Mouse (Mus musculus) forebrain, embryonic 15.5 days (tissue): ENCODE measurements at regions not wholly inside any gene's neighbourhood (a gene's known extent, or its start where the extent isn't known, plus 50 kb on each side); places are given as distances from the start of the nearest gene placed in this dataset.

Experiments used
- ATAC-seq: fragments of 200-750 bp; cut with Nextera tagmentation; replicated peaks from 2 replicates; pipeline ENCODE4 v1.8.0; 2017; ENCODE audit warnings: mild to moderate bottlenecking, moderate TSS enrichment, moderate library complexity
- H3K27ac ChIP-seq: fragments of 300-500 bp; sonication (generic); replicated peaks from 2 replicates; pipeline ENCODE4 v1.5.1; 2015; ENCODE audit warnings: mild to moderate bottlenecking, inconsistent platforms
- H3K27me3 ChIP-seq: fragments of 300-500 bp; sonication (generic); 2 replicates; pipeline ENCODE4 v1.6.1; 2015; ENCODE audit warnings: inconsistent platforms
- H3K36me3 ChIP-seq: fragments of 300-500 bp; sonication (generic); 2 replicates; pipeline ENCODE4 v1.6.1; 2015; ENCODE audit warnings: mild to moderate bottlenecking, inconsistent platforms
- H3K4me1 ChIP-seq: fragments of 300-500 bp; sonication (generic); 2 replicates; pipeline ENCODE4 v1.6.1; 2015; ENCODE audit warnings: inconsistent platforms
- H3K4me2 ChIP-seq: fragments of 300-500 bp; sonication (generic); replicated peaks from 2 replicates; pipeline ENCODE4 v1.6.1; 2015; ENCODE audit warnings: mild to moderate bottlenecking, inconsistent platforms
- H3K4me3 ChIP-seq: fragments of 300-500 bp; sonication (generic); 2 replicates; pipeline ENCODE4 v1.5.1; 2015; ENCODE audit warnings: mild to moderate bottlenecking, inconsistent platforms
- H3K9ac ChIP-seq: fragments of 300-500 bp; sonication (generic); replicated peaks from 2 replicates; pipeline ENCODE4 v1.6.1; 2015; ENCODE audit warnings: mild to moderate bottlenecking, inconsistent platforms
- H3K9me3 ChIP-seq: fragments of 300-500 bp; sonication (generic); 2 replicates; pipeline ENCODE4 v1.6.1; 2016; ENCODE audit warnings: inconsistent platforms
- WGBS: fragments of 180-500 bp; shearing (Covaris S2); methylation state at CpG from one replicate; pipeline ENCODE4 v1.1.7; 2015; ENCODE audit warnings: mixed read lengths; 5-methylcytosine and 5-hydroxymethylcytosine counted together

GRCm38 (mm10) chr16:30137812-30138211 lies 73.6 kb downstream of the Hes1 start:
- Histone ChIP-seq H3K27ac (no peak overlapping the region), H3K9ac (no peak overlapping the region), H3K9me3 (no peaks in the 10 kb centered on the region), H3K4me2 (no peak overlapping the region), H3K4me1 (no peaks in the 10 kb centered on the region), H3K4me3 (no peak overlapping the region), H3K36me3 (no peaks in the 10 kb centered on the region), H3K27me3 (peaks cover 21% of the 10 kb centered on the region; the same call in 1 of the 2 replicates)
- WGBS: 87% methylated on average over 1 of the region's 1 CpGs
- ATAC-seq: no peak

- Histone ChIP-seq H3K9ac (0 out of 2 replicates have a peak overlapping the region, but pooled peaks have one; percentile 8), H3K4me3 (no peak overlapping the region), H3K4me1 (peaks cover 14% of the 10 kb centered on the region), H3K9me3 (no peaks in the 10 kb centered on the region), H3K36me3 (no peaks in the 10 kb centered on the region), H3K27me3 (no peaks in the 10 kb centered on the region), H3K4me2 (peak overlapping the region; percentile 38), H3K27ac (no peak overlapping the region)
- 14% methylated on average over 13 of the region's 13 CpGs for WGBS
- ATAC-seq: 0 out of 2 replicates have a peak, but pooled peaks have one; percentile 17
Measured at GRCm38 (mm10) chr16:30144818-30145464, 80.8 kb downstream of the Hes1 start.

GRCm38 (mm10) chr16:30145465-30146207 lies 81.5 kb downstream of the Hes1 start:
- peak overlapping the region; percentile 16; the same call in 1 of the 2 replicates for H3K4me3 ChIP-seq
- H3K27me3 ChIP-seq: no peaks in the 10 kb centered on the region
- peak overlapping the region; percentile 38 for H3K4me2 ChIP-seq
- H3K9me3 ChIP-seq: no peaks in the 10 kb centered on the region
- peak; percentile 66 for ATAC-seq
- WGBS: 14% methylated on average over 16 of the region's 16 CpGs
- H3K9ac ChIP-seq: 0 out of 2 replicates have a peak overlapping the region, but pooled peaks have one; percentile 8
- H3K36me3 ChIP-seq: no peaks in the 10 kb centered on the region
- peaks cover 14% of the 10 kb centered on the region for H3K4me1 ChIP-seq
- no peak overlapping the region for H3K27ac ChIP-seq

- no peak overlapping the region for H3K27ac ChIP-seq
- H3K9ac ChIP-seq: no peak overlapping the region
- H3K36me3 ChIP-seq: no peaks in the 10 kb centered on the region
- 35% methylated on average over 1 of the region's 1 CpGs for WGBS
- no peaks in the 10 kb centered on the region for H3K27me3 ChIP-seq
- no peak overlapping the region for H3K4me2 ChIP-seq
- H3K9me3 ChIP-seq: no peaks in the 10 kb centered on the region
- no peak overlapping the region for H3K4me3 ChIP-seq
- peaks cover 14% of the 10 kb centered on the region for H3K4me1 ChIP-seq
- peak; percentile 7; the same call in 1 of the 2 replicates for ATAC-seq
Measured at GRCm38 (mm10) chr16:30146208-30146525, 82.0 kb downstream of the Hes1 start.

- no peak for ATAC-seq
- Histone ChIP-seq H3K36me3 (no peaks in the 10 kb centered on the region), H3K9me3 (no peaks in the 10 kb centered on the region), H3K4me1 (peaks cover 14% of the 10 kb centered on the region), H3K9ac (no peak overlapping the region), H3K4me2 (no peak overlapping the region), H3K27ac (no peak overlapping the region), H3K4me3 (no peak overlapping the region), H3K27me3 (no peaks in the 10 kb centered on the region)
- WGBS: 82% methylated on average over 4 of the region's 4 CpGs
Measured at GRCm38 (mm10) chr16:30147296-30147695, 83.1 kb downstream of the Hes1 start.

GRCm38 (mm10) chr16:30151104-30151503 lies 86.9 kb downstream of the Hes1 start:
- WGBS: 52% methylated on average over 3 of the region's 3 CpGs
- no peaks in the 10 kb centered on the region for H3K36me3 ChIP-seq
- H3K27ac ChIP-seq: no peak overlapping the region
- H3K4me1 ChIP-seq: peaks cover 12% of the 10 kb centered on the region
- H3K9me3 ChIP-seq: no peaks in the 10 kb centered on the region
- no peak overlapping the region for H3K9ac ChIP-seq
- no peak for ATAC-seq
- no peaks in the 10 kb centered on the region for H3K27me3 ChIP-seq
- no peak overlapping the region for H3K4me2 ChIP-seq
- no peak overlapping the region for H3K4me3 ChIP-seq

- Histone ChIP-seq H3K4me3 (no peak overlapping the region), H3K4me1 (peaks cover 16% of the 10 kb centered on the region), H3K4me2 (no peak overlapping the region), H3K36me3 (no peaks in the 10 kb centered on the region), H3K27me3 (0 out of 2 replicates have a peak, but pooled peaks cover 2% of the 10 kb centered on the region), H3K9ac (no peak overlapping the region), H3K27ac (0 out of 2 replicates have a peak overlapping the region, but pooled peaks have one; percentile 56), H3K9me3 (no peaks in the 10 kb centered on the region)
- ATAC-seq: peak; percentile 36; the same call in 1 of the 2 replicates
- WGBS: 35% methylated on average over 6 of the region's 6 CpGs
Measured at GRCm38 (mm10) chr16:30155070-30155469, 90.9 kb downstream of the Hes1 start.

GRCm38 (mm10) chr16:30155486-30156246 lies 91.5 kb downstream of the Hes1 start:
- Histone ChIP-seq H3K9me3 (no peaks in the 10 kb centered on the region), H3K27ac (peak overlapping the region; percentile 56; the same call in 1 of the 2 replicates), H3K9ac (no peak overlapping the region), H3K36me3 (no peaks in the 10 kb centered on the region), H3K4me3 (no peak overlapping the region), H3K4me2 (no peak overlapping the region), H3K27me3 (0 out of 2 replicates have a peak, but pooled peaks cover 2% of the 10 kb centered on the region), H3K4me1 (peaks cover 16% of the 10 kb centered on the region)
- WGBS: 15% methylated on average over 6 of the region's 6 CpGs
- peak; percentile 91 for ATAC-seq

- H3K27me3 ChIP-seq: 0 out of 2 replicates have a peak, but pooled peaks cover 2% of the 10 kb centered on the region
- no peak for ATAC-seq
- 68% methylated on average over 9 of the region's 9 CpGs for WGBS
- H3K4me1 ChIP-seq: peaks cover 16% of the 10 kb centered on the region
- no peaks in the 10 kb centered on the region for H3K9me3 ChIP-seq
- no peaks in the 10 kb centered on the region for H3K36me3 ChIP-seq
- H3K4me3 ChIP-seq: no peak overlapping the region
- H3K4me2 ChIP-seq: no peak overlapping the region
- H3K27ac ChIP-seq: no peak overlapping the region
- no peak overlapping the region for H3K9ac ChIP-seq
Measured at GRCm38 (mm10) chr16:30158184-30158583, 94.0 kb downstream of the Hes1 start.

GRCm38 (mm10) chr16:30160399-30160798 lies 96.2 kb downstream of the Hes1 start:
- Histone ChIP-seq H3K27ac (no peak overlapping the region), H3K36me3 (no peaks in the 10 kb centered on the region), H3K9me3 (no peaks in the 10 kb centered on the region), H3K4me2 (no peak overlapping the region), H3K4me1 (peaks cover 11% of the 10 kb centered on the region), H3K27me3 (0 out of 2 replicates have a peak, but pooled peaks cover 2% of the 10 kb centered on the region), H3K9ac (no peak overlapping the region), H3K4me3 (no peak overlapping the region)
- 82% methylated on average over 2 of the region's 2 CpGs for WGBS
- ATAC-seq: no peak

- H3K36me3 ChIP-seq: no peaks in the 10 kb centered on the region
Measured at GRCm38 (mm10) chr16:30163303-30163702, 99.1 kb downstream of the Hes1 start.

More at GRCm38 (mm10) chr16:30163303-30163702, 99.1 kb downstream of the Hes1 start:
- Histone ChIP-seq H3K9ac (no peak overlapping the region), H3K4me3 (no peak overlapping the region), H3K27ac (no peak overlapping the region), H3K9me3 (no peaks in the 10 kb centered on the region), H3K27me3 (no peaks in the 10 kb centered on the region), H3K4me1 (no peaks in the 10 kb centered on the region), H3K4me2 (no peak overlapping the region)
- WGBS: 91% methylated on average over 4 of the region's 4 CpGs
- no peak for ATAC-seq
